Mouse (Mus musculus) cerebellum, adult 2 months (tissue): ENCODE results near the gene Stoml2.

Source experiments
- CTCF ChIP-seq: fragments of 200-500 bp; IDR thresholded peaks from 2 replicates; pipeline ENCODE4 v1.5.1; 2011; ENCODE audit warnings: low read depth, mild to moderate bottlenecking, control low read depth, low read length, moderate library complexity, borderline replicate concordance; ENCODE audit not compliant: insufficient read depth
- POLR2A ChIP-seq: fragments of 200-500 bp; IDR thresholded peaks from 2 replicates; pipeline ENCODE4 v1.6.1; 2011; ENCODE audit warnings: low read length, control low read depth, borderline replicate concordance; ENCODE audit not compliant: insufficient read depth

GRCm38 (mm10) chr4:43045285-43045658, 13.8 kb upstream of the Stoml2 start:
- TF ChIP-seq CTCF (no peak), POLR2A (no peak)
